Mouse (Mus musculus): ENCODE results near the gene Acad10.

DNA sequence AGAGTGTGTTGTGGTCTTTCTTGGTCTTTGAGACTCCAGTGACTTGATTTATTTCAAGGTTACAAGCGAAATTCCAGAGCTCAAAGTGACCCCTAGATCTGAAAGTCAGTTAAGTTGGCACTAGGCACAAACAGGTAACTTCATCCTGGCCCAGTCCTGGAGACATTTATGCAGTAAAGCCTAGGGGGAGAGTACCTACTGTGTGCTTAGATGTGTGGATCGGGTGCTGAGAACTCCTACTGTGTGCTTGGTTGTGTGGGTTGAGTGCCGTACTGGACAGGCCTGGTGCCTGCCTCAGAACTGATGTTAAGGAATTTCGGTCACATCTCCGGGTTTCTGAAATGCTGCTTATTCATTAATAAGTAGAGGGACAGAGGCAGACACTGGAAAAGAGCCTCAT lies 1.2 kb upstream of the Acad10 start:
- TF ChIP-seq CTCF (conservative IDR thresholded peaks at IDR 0.05; ENCODE audit: low read length): no peak
- no peak for TF ChIP-seq POU5F1 (IDR thresholded peaks at IDR 0.05; ENCODE audit: borderline replicate concordance, low read length)

Measured in E14TG2a.4 (cell line).